Mouse (Mus musculus) CH12.LX (cell line): ENCODE results near the gene Smoc1. TPM values are rescaled to one million over a fixed set of nuclear protein-coding genes. Genes with fewer than 3 reads are reported as not detected.

Experiments used
- DNase-seq: peaks from one replicate; pipeline ENCODE4 v3.0.0-alpha.2; 2013; ENCODE audit errors: extremely low read depth
- H3K27ac ChIP-seq: 2 replicates; pipeline ENCODE4 v1.5.1; 2012; ENCODE audit warnings: low read depth, mild to moderate bottlenecking, control low read depth, moderate library complexity; ENCODE audit not compliant: insufficient read depth
- H3K27me3 ChIP-seq: replicated peaks from 2 replicates; pipeline ENCODE3; 2012; ENCODE audit warnings: inconsistent platforms
- H3K36me3 ChIP-seq, 2 experiments: replicated peaks in 1 of 2; 2 replicates each; pipeline versions ENCODE3 to v1.6.1; 2012; ENCODE audit warnings: inconsistent platforms in 1 of 2, low read length in 1 of 2, mild to moderate bottlenecking in 1 of 2, mixed read lengths in 1 of 2, moderate library complexity in 1 of 2; ENCODE audit not compliant: control insufficient read depth in 1 of 2, insufficient read depth in 1 of 2
- H3K4me1 ChIP-seq, 2 experiments: 2 replicates each; pipeline ENCODE4 v1.6.1; 2012; ENCODE audit warnings: inconsistent platforms in 1 of 2, moderate library complexity in 1 of 2; ENCODE audit not compliant: insufficient read depth in 2 of 2, control insufficient read depth in 1 of 2
- H3K4me2 ChIP-seq: 2 replicates; pipeline ENCODE4 v1.6.1; 2012; ENCODE audit warnings: low read depth, mild to moderate bottlenecking, control low read depth; ENCODE audit not compliant: poor library complexity, insufficient read depth, severe bottlenecking
- H3K4me3 ChIP-seq, 3 experiments: fragments of 150-350 bp in 1 of 3; sonication (generic) in 1 of 3; replicated peaks in 1 of 3; 2 replicates each; pipeline versions ENCODE3 to v1.5.1; 2011 to 2012; ENCODE audit warnings: low read depth in 2 of 3, low read length in 2 of 3, mild to moderate bottlenecking in 2 of 3, moderate library complexity in 2 of 3, control low read depth in 1 of 3, improper control_type of control experiment in 1 of 3, inconsistent platforms in 1 of 3, mixed read lengths in 1 of 3; ENCODE audit not compliant: poor library complexity in 1 of 3
- H3K79me2 ChIP-seq: replicated peaks from 2 replicates; pipeline ENCODE4 v1.6.1; 2012; ENCODE audit warnings: mild to moderate bottlenecking, moderate library complexity; ENCODE audit not compliant: control insufficient read depth, poor library complexity, insufficient read depth, severe bottlenecking; ENCODE audit errors: extremely low read depth
- H3K9ac ChIP-seq: 2 replicates; pipeline ENCODE4 v1.6.1; 2012; ENCODE audit warnings: low read depth, mild to moderate bottlenecking, control low read depth, moderate library complexity; ENCODE audit not compliant: insufficient read depth
- H3K9me3 ChIP-seq: replicated peaks from 2 replicates; pipeline ENCODE3; 2012; ENCODE audit warnings: low read length, inconsistent platforms, mixed read lengths
- BHLHE40 ChIP-seq: IDR thresholded peaks from 2 replicates; pipeline ENCODE4 v1.6.1; 2011; ENCODE audit warnings: mild to moderate bottlenecking, low read depth, low read length, improper control_type of control experiment
- CTCF ChIP-seq, 2 experiments: IDR thresholded peaks in 1 of 2; conservative IDR thresholded peaks in 1 of 2; 2 replicates each; pipeline ENCODE4 v1.5.1; 2011 to 2012; ENCODE audit warnings: low read depth in 2 of 2, low read length in 2 of 2, improper control_type of control experiment in 1 of 2, inconsistent platforms in 1 of 2, mild to moderate bottlenecking in 1 of 2, moderate library complexity in 1 of 2
- E2F4 ChIP-seq: IDR thresholded peaks from 2 replicates; pipeline ENCODE4 v1.6.1; 2011; ENCODE audit warnings: low read depth, low read length, improper control_type of control experiment; ENCODE audit not compliant: insufficient replicate concordance
- ELF1 ChIP-seq: IDR thresholded peaks from 2 replicates; pipeline ENCODE4 v1.6.1; 2014; ENCODE audit warnings: low read depth, mild to moderate bottlenecking, inconsistent platforms, low read length, improper control_type of control experiment
- EP300 ChIP-seq: IDR thresholded peaks from 2 replicates; pipeline ENCODE4 v1.6.1; 2011; ENCODE audit warnings: low read length, improper control_type of control experiment
- GABPA ChIP-seq: IDR thresholded peaks from 2 replicates; pipeline ENCODE4 v1.6.1; 2012; ENCODE audit warnings: low read depth, low read length, improper control_type of control experiment, inconsistent platforms; ENCODE audit not compliant: insufficient replicate concordance
- HCFC1 ChIP-seq: IDR thresholded peaks from 2 replicates; pipeline ENCODE4 v1.6.1; 2012; ENCODE audit warnings: low read depth, mild to moderate bottlenecking, inconsistent platforms, low read length, improper control_type of control experiment
- IRF4 ChIP-seq: IDR thresholded peaks from 2 replicates; pipeline ENCODE4 v1.6.1; 2014; ENCODE audit warnings: low read depth, mild to moderate bottlenecking, inconsistent platforms, low read length, improper control_type of control experiment
- JUND ChIP-seq: conservative IDR thresholded peaks from 2 replicates; pipeline ENCODE4 v1.6.1; 2011; ENCODE audit warnings: low read depth, low read length, improper control_type of control experiment
- KAT2A ChIP-seq: IDR thresholded peaks from 2 replicates; pipeline ENCODE4 v1.6.1; 2012; ENCODE audit warnings: low read length, improper control_type of control experiment, inconsistent platforms; ENCODE audit not compliant: insufficient replicate concordance
- MAFK ChIP-seq: IDR thresholded peaks from 2 replicates; pipeline ENCODE4 v1.6.1; 2011; ENCODE audit warnings: low read length, improper control_type of control experiment; ENCODE audit not compliant: insufficient replicate concordance
- MAX ChIP-seq: IDR thresholded peaks from 2 replicates; pipeline ENCODE4 v1.6.1; 2011; ENCODE audit warnings: low read length, improper control_type of control experiment
- MAZ ChIP-seq: IDR thresholded peaks from 2 replicates; pipeline ENCODE4 v1.6.1; 2012; ENCODE audit warnings: low read depth, mild to moderate bottlenecking, inconsistent platforms, low read length, improper control_type of control experiment, moderate library complexity
- NRF1 ChIP-seq: IDR thresholded peaks from 2 replicates; pipeline ENCODE4 v1.6.1; 2014; ENCODE audit warnings: low read depth, mild to moderate bottlenecking, inconsistent platforms, low read length, improper control_type of control experiment, moderate library complexity
- RCOR1 ChIP-seq: conservative IDR thresholded peaks from 2 replicates; pipeline ENCODE4 v1.6.1; 2012; ENCODE audit warnings: low read depth, mild to moderate bottlenecking, inconsistent platforms, low read length, improper control_type of control experiment
- SIN3A ChIP-seq: IDR thresholded peaks from 2 replicates; pipeline ENCODE4 v1.6.1; 2012; ENCODE audit warnings: low read length, improper control_type of control experiment, inconsistent platforms
- UBTF ChIP-seq: IDR thresholded peaks from 2 replicates; pipeline ENCODE4 v1.6.1; 2012; ENCODE audit warnings: low read depth, mild to moderate bottlenecking, inconsistent platforms, low read length, improper control_type of control experiment, moderate library complexity
- USF1 ChIP-seq: IDR thresholded peaks from 2 replicates; pipeline ENCODE4 v1.6.1; 2014; ENCODE audit warnings: low read depth, mild to moderate bottlenecking, inconsistent platforms, low read length, improper control_type of control experiment
- USF2 ChIP-seq: conservative IDR thresholded peaks from 2 replicates; pipeline ENCODE4 v1.6.1; 2011; ENCODE audit warnings: low read depth, low read length, improper control_type of control experiment
- ZC3H11A ChIP-seq: IDR thresholded peaks from 2 replicates; pipeline ENCODE4 v1.6.1; 2012; ENCODE audit warnings: low read depth, mild to moderate bottlenecking, inconsistent platforms, low read length, improper control_type of control experiment
- ZKSCAN1 ChIP-seq: IDR thresholded peaks from 2 replicates; pipeline ENCODE4 v1.6.1; 2012; ENCODE audit warnings: low read depth, inconsistent platforms, low read length, improper control_type of control experiment, borderline replicate concordance
- ZMIZ1 ChIP-seq: IDR thresholded peaks from 2 replicates; pipeline ENCODE4 v1.6.1; 2012; ENCODE audit warnings: low read depth, mild to moderate bottlenecking, inconsistent platforms, low read length, improper control_type of control experiment
- ZNF384 ChIP-seq: IDR thresholded peaks from 2 replicates; pipeline ENCODE4 v1.6.1; 2012; ENCODE audit warnings: low read depth, low read length, improper control_type of control experiment, inconsistent platforms
- dilution Hi-C: fragments of 300-500 bp; cut with MboI; formaldehyde crosslinking; loops from 2 replicates; pipeline ENCODE4 v1.14.3; 2020; ENCODE audit warnings: low sequenced_read_pairs; ENCODE audit not compliant: extremely low pct_unique_long_range_greater_than_20kb, extremely low pct_ligation_motif_present
- in situ Hi-C: fragments of 300-500 bp; cut with MboI; formaldehyde crosslinking; loops from 3 replicates; pipeline ENCODE4 v1.14.3; 2019; ENCODE audit warnings: low sequenced_read_pairs, low pct_ligation_motif_present, low pct_unique_long_range_greater_than_20kb, mixed read lengths
- polyA plus RNA-seq: library from polyadenylated mRNA; unstranded; fragments of >175 nt; gene quantifications from 2 replicates; pipeline ENCODE4 v1.2.1, GENCODE M21; 2012; ENCODE audit warnings: low read depth; ENCODE audit not compliant: insufficient read length
- total RNA-seq, 2 experiments: library from RNA; depleted of rRNA; stranded (reverse); fragments of 300-350 nt in 1 of 2; fragments of >200 nt in 1 of 2; gene quantifications; 2 replicates each; pipeline ENCODE4 v1.2.3; 2012 to 2014

Gene Smoc1
- total and polyA plus RNA-seq, 3 experiments: 11.0 to 23.0 (median 11.6) TPM

DNA sequence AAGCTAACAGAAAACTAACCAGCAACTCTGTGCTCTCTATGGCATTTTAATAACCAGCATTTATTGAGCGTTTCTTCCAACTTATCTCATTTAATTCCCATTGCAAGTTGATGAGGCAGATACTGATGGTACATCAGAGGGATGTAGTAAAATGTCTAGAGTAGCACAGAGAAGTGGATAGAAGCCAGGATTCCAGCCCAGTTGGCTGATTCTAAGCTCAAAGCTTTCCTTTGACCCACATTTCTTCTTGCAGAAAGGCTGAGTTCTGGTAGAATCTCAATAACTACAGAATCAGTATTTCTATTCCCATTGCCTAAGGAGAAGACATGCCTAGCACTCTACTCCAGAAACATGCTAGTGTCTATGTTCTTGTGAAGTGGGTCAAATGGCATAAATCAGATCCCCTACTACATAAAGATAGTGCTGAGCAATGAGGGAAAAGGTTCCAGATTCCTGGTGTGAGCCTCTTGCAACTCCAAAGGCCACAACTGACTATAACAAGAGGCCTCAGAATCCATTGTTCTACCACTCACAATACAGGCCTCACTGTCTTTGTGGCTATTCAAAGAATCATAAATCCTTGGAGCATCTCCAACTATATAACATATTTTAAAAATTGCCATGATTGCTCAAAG is 207.3 kb downstream of the Smoc1 start:
- TF ChIP-seq IRF4 (no peak), UBTF (no peak), ZKSCAN1 (no peak), RCOR1 (no peak), JUND (no peak), ZC3H11A (no peak), MAZ (no peak), HCFC1 (no peak), GABPA (no peak), ZMIZ1 (no peak), NRF1 (no peak), USF1 (no peak), EP300 (no peak), CTCF (conservative IDR thresholded peaks at IDR 0.05 in 1 of 2, IDR thresholded peaks at IDR 0.05 in 1 of 2; ENCODE audit: low read depth in 2 of 2, low read length in 2 of 2) (no peak), E2F4 (no peak), MAX (no peak), MAFK (no peak), ELF1 (no peak)
- peaks cover 48% of the 10 kb centered on the region for H3K27me3 ChIP-seq
- in situ Hi-C loops: no loop called here

GRCm38 (mm10) chr12:81235456-81236330 is 209.1 kb downstream of the Smoc1 start:
- Histone ChIP-seq H3K9me3 (peaks cover 5% of the 10 kb centered on the region), H3K79me2 (no peaks in the 10 kb centered on the region), H3K4me1 (no peaks in the 10 kb centered on the region), H3K4me3 (no peak overlapping the region), H3K27me3 (peaks cover 42% of the 10 kb centered on the region), H3K27ac (no peak overlapping the region), H3K36me3 (no peaks in the 10 kb centered on the region), H3K9ac (no peak overlapping the region), H3K4me2 (no peak overlapping the region)
- dilution Hi-C loops (no loop called here), in situ Hi-C loops (no loop called here)
- TF ChIP-seq SIN3A: no peak
- TF ChIP-seq KAT2A: no peak
- no peak for TF ChIP-seq ZC3H11A
- no peak for TF ChIP-seq USF2
- TF ChIP-seq ZMIZ1: no peak
- no peak for TF ChIP-seq CTCF (conservative IDR thresholded peaks at IDR 0.05 in 1 of 2, IDR thresholded peaks at IDR 0.05 in 1 of 2; ENCODE audit: low read depth in 2 of 2, low read length in 2 of 2)
- TF ChIP-seq E2F4: no peak
- no peak for TF ChIP-seq ZNF384
- no peak for TF ChIP-seq BHLHE40
- TF ChIP-seq IRF4: no peak
- TF ChIP-seq ZKSCAN1: no peak
- no peak for DNase-seq

More for the DNA sequence above, 207.3 kb downstream of the Smoc1 start:
- dilution Hi-C loops: no loop called here
- Histone ChIP-seq H3K4me1 (no peaks in the 10 kb centered on the region), H3K9me3 (peaks cover 5% of the 10 kb centered on the region), H3K4me2 (no peak overlapping the region), H3K36me3 (no peaks in the 10 kb centered on the region), H3K9ac (no peak overlapping the region), H3K79me2 (no peaks in the 10 kb centered on the region), H3K27ac (no peak overlapping the region), H3K4me3 (no peak overlapping the region)
- no peak for DNase-seq
